Mouse (Mus musculus) forebrain, embryonic 11.5 days (tissue): ENCODE measurements around the gene Mob3b. TPM values are rescaled to one million over a fixed set of nuclear protein-coding genes. Genes with fewer than 3 reads are reported as not detected.

ENCODE experiments used
- ATAC-seq: fragments of 200-750 bp; cut with Nextera tagmentation; replicated peaks from 2 replicates; pipeline ENCODE4 v1.8.0; 2017; ENCODE audit warnings: moderate TSS enrichment; ENCODE audit not compliant: low FRiP score
- DNase-seq: peaks from one replicate; pipeline ENCODE4 v3.0.0-alpha.2; 2017; ENCODE audit warnings: low spot score
- H3K27ac ChIP-seq: fragments of 300-500 bp; sonication (generic); 2 replicates; pipeline ENCODE4 v1.5.1; 2014; ENCODE audit warnings: low read depth, low read length
- H3K27me3 ChIP-seq: fragments of 300-500 bp; sonication (generic); 2 replicates; pipeline ENCODE4 v1.6.1; 2014; ENCODE audit warnings: mild to moderate bottlenecking, low read length, mixed read lengths; ENCODE audit not compliant: control insufficient read depth, insufficient read depth
- H3K36me3 ChIP-seq: fragments of 300-500 bp; sonication (generic); 2 replicates; pipeline ENCODE4 v1.6.1; 2014; ENCODE audit warnings: mild to moderate bottlenecking, low read length, moderate library complexity, mixed read lengths; ENCODE audit not compliant: control insufficient read depth, insufficient read depth
- H3K4me1 ChIP-seq: fragments of 300-500 bp; sonication (generic); replicated peaks from 2 replicates; pipeline ENCODE4 v1.6.1; 2014; ENCODE audit warnings: low read length, mixed read lengths; ENCODE audit not compliant: control insufficient read depth, insufficient read depth
- H3K4me2 ChIP-seq: fragments of 300-500 bp; sonication (generic); 2 replicates; pipeline ENCODE4 v1.6.1; 2014; ENCODE audit warnings: low read depth, mild to moderate bottlenecking, low read length, moderate library complexity, mixed read lengths; ENCODE audit not compliant: severe bottlenecking
- H3K4me3 ChIP-seq: fragments of 300-500 bp; sonication (generic); 2 replicates; pipeline ENCODE4 v1.5.1; 2014; ENCODE audit warnings: low read depth, low read length
- H3K9ac ChIP-seq: fragments of 300-500 bp; sonication (generic); 2 replicates; pipeline ENCODE4 v1.6.1; 2014; ENCODE audit warnings: low read length
- H3K9me3 ChIP-seq: fragments of 300-500 bp; sonication (generic); 2 replicates; pipeline ENCODE4 v1.6.1; 2016; ENCODE audit warnings: low read length, mixed read lengths; ENCODE audit not compliant: control insufficient read depth
- WGBS: fragments of 180-500 bp; shearing (Covaris S2); extraction: QIAGEN DNeasy Blood & Tissue Kit; methylation state at CpG from one replicate; pipeline ENCODE4 v1.1.7; 2014; 5-methylcytosine and 5-hydroxymethylcytosine counted together
- polyA plus RNA-seq: library from polyadenylated mRNA; unstranded; fragments of >200 nt; fragmentation: Nextera tagmentation; extraction: Ambion mirVana; gene quantifications from 2 replicates; pipeline ENCODE4 v1.2.1, GENCODE M21; 2014

The Mob3b gene
- polyA plus RNA-seq, result 18.9 and 20.0 TPM in 2 replicates

DNA sequence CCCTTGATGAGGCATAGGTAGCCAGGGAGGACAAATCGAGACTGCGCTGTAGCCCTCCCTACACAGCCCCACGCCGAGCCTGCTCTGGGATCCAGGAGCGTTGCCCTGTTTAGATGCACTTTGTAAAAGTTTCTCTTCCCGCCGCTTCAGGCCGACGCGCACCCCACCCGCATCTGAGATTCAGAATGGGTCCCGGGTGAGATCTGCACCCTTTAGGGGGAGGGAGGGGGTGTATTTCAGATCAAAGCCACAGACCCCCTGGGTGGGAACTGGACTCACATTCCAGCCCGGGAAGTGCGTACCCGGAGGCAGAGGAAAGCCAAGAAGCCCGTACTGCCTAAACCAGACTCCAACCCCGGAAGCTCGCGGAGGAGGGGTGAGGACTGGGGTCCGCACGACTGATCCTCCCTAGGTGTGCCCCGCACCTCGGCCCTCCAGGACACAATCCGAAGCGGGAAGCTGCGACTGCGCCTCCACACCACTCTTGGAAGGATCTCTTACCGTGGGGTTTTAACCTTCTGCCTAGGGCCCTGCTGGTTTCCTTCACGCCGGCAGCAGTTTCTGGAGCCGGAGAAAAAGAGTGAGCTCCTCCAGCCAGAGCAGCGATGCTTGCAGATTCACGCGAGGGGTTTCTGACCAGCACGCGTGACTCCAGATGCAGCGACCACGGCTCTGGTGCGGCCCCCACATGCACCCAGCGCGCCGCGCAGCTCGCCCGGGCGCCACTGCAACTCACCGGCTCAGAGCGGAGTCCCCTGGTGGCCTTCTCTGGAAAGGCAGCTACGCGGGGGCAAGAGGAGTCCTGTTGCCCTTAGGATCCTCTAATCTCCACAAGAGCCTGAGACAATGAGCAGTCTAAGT, at the start of gene Mob3b:
Mob3b (minus strand) TSS at position 734 of the 861 bp plus-strand sequence.
- Histone ChIP-seq H3K36me3 (no peaks in the 10 kb centered on the region), H3K4me2 (peak within 1 kb of the TSS; percentile 85), H3K4me1 (no peaks in the 10 kb centered on the region; the same call in 1 of the 2 replicates), H3K27me3 (no peaks in the 10 kb centered on the region), H3K9me3 (no peaks in the 10 kb centered on the region), H3K27ac (peak within 1 kb of the TSS; percentile 78), H3K9ac (peak within 1 kb of the TSS; percentile 83), H3K4me3 (peak within 1 kb of the TSS; percentile 60)
- DNase-seq, result peak; percentile 94
- under 1% methylated on average over 50 of the region's 50 CpGs for WGBS
- peak; percentile 81 for ATAC-seq

DNA sequence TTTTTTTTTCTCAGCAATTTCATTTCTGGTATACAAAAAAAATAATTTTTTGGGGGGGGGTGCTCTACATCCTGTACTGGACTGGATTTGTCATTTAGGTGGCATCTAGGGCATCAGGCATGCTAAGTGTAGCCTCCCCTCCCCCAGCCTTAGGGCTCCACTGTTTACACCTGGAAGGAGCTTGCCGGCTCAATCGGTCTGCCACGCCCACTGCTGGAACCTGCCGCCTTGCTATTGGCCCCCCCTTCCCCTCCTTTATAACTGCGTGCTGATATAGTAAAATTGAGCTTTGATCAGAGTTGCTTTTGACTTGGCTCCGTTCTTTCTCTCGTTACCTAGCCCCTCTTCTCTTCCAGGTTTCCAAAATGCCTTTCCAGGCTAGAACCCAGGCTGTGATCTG, 47.4 kb upstream of the Mob3b start:
- 76% methylated on average over 7 of the region's 7 CpGs for WGBS

DNA sequence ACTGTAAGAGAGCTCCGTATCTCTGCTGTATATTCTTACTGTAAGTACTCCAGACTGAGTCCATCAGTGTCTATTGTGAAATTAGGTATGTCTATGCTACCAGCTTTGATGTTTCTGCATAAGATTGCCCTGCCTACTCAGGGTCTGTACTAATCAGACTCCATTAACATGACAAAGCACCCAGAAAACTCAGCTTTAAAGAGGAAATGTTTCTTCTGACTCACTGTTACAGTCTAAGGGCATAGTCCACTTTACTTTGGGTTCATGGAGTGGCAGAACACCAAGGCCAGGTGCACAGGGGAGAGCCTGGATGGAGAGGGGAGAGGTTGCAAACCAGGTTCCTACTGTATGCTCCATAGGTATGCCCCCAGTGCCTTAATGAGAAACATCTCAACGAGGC, 46.4 kb upstream of the Mob3b start:
- WGBS, result 94% methylated on average over 2 of the region's 2 CpGs
- DNase-seq (no peak), ATAC-seq (no peak)
- Histone ChIP-seq H3K27ac (no peak overlapping the region), H3K9me3 (no peaks in the 10 kb centered on the region), H3K4me1 (no peaks in the 10 kb centered on the region), H3K36me3 (no peaks in the 10 kb centered on the region), H3K27me3 (no peaks in the 10 kb centered on the region), H3K9ac (no peak overlapping the region), H3K4me3 (no peak overlapping the region), H3K4me2 (no peak overlapping the region)

More for the DNA sequence above, 47.4 kb upstream of the Mob3b start:
- H3K4me1 ChIP-seq, result no peaks in the 10 kb centered on the region
- no peaks in the 10 kb centered on the region for H3K27me3 ChIP-seq
- no peak overlapping the region for H3K4me2 ChIP-seq
- H3K9me3 ChIP-seq, result no peaks in the 10 kb centered on the region
- no peak overlapping the region for H3K27ac ChIP-seq
- no peak for ATAC-seq
- no peaks in the 10 kb centered on the region for H3K36me3 ChIP-seq
- H3K4me3 ChIP-seq, result no peak overlapping the region
- no peak for DNase-seq
- H3K9ac ChIP-seq, result no peak overlapping the region

DNA sequence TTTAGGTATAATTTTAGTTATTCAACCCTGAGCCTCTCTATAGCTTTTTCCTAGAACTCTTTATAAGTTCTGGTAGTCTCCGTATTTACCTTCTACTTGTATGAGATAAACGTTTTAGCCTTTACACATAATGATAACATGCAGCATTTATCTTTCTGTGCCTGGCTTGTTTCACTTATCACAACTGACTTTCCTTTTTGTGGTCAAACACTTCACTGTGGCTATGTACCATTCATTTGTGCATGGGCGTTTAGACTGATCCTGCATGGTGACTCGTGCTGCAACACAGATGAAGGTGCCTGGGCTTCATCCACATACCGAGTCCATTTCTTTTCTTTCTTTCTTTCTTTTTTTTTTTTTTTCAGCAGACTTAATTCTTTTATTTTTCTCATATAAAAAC, 44.4 kb upstream of the Mob3b start:
- H3K9me3 ChIP-seq, result no peaks in the 10 kb centered on the region
- no peak overlapping the region for H3K9ac ChIP-seq
- WGBS, result 92% methylated on average over 5 of the region's 5 CpGs
- no peak overlapping the region for H3K4me3 ChIP-seq
- H3K27ac ChIP-seq, result no peak overlapping the region
- ATAC-seq, result no peak
- DNase-seq, result no peak
- H3K4me1 ChIP-seq, result no peaks in the 10 kb centered on the region
- no peaks in the 10 kb centered on the region for H3K27me3 ChIP-seq
- no peak overlapping the region for H3K4me2 ChIP-seq
- no peaks in the 10 kb centered on the region for H3K36me3 ChIP-seq

DNA sequence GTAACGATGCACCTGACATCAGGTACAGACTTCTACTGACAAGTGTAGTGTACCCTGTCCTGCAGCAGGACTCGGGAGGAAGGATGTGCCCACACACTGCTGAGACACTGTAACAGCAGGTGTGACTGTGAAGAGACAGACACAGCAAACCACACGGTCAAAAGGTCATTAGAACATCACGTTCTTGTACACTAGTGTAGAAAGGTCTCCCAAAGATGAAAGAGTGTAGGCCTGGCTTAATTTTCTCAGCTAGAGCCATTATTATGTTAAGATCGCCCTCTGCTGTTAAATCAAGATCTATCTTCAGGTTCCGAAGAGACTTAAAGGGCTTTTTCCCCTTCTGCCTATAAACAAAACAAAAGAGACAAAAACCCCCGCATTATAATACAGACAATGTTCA, 35.4 kb upstream of the Mob3b start:
- Histone ChIP-seq H3K4me2 (no peak overlapping the region), H3K9me3 (no peaks in the 10 kb centered on the region), H3K27me3 (no peaks in the 10 kb centered on the region), H3K27ac (no peak overlapping the region), H3K4me3 (no peak overlapping the region), H3K4me1 (no peaks in the 10 kb centered on the region), H3K9ac (no peak overlapping the region), H3K36me3 (no peaks in the 10 kb centered on the region)
- peak; percentile 19 for DNase-seq
- 44% methylated on average over 7 of the region's 7 CpGs for WGBS
- ATAC-seq, result no peak

DNA sequence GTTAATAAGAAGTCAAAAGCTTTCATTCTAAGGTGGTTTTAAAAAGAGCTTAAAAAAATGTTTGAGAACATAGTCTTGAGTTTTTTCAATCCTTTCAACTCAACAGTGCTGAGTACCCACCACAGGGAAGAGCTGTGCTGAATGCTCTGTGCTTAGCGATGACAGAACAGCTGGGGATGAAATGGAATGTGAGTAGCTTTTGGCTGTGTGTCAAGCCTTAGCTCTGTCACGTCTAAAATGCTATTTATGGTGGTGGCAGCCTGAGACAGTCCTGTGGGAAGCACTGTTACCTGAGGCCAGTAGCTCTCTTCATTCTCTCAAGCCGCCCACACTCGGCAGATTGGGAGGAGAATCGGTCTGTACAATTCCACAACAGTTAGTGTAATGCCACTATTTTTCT, 32.5 kb upstream of the Mob3b start:
- Histone ChIP-seq H3K9ac (no peak overlapping the region), H3K36me3 (no peaks in the 10 kb centered on the region), H3K4me1 (no peaks in the 10 kb centered on the region), H3K4me3 (no peak overlapping the region), H3K9me3 (no peaks in the 10 kb centered on the region; the same call in 1 of the 2 replicates), H3K4me2 (no peak overlapping the region), H3K27me3 (no peaks in the 10 kb centered on the region), H3K27ac (no peak overlapping the region)
- DNase-seq (peak; percentile 9), ATAC-seq (no peak)
- WGBS, result 84% methylated on average over 5 of the region's 5 CpGs

DNA sequence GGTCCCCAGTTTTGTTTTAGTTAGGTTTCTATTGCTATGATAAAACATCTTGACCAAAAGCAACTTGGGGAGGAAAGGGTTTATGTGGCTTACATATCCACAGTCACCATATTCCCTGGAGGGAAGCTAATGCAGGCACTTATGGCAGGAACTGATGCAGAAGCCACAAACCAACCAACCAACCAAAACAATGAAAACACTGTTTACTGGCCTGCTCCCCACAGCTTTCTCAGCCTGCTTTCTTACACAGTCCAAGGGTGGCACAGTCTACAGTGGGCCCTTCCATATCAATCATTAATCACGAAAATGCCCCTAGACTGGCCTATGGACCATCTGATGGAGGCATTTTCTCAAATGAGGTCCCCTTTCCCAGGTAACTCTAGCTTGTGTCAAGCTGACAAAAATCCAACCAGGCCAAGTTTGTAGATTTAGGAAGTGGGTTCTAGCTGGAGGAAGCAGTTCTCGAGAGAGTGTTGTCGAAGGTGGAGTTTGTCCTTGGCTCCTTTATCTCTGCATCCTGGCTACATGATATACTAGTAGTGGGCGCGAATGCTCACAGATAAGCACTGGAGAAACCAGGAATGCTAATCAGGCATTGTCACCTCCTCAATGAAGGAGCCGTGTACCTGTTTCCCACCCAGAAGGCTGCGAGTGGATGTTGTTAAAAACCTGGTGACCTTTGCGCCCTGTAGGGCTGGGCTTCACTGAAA, 30.5 kb upstream of the Mob3b start:
- H3K4me1 ChIP-seq, result no peaks in the 10 kb centered on the region
- H3K27ac ChIP-seq, result no peak overlapping the region
- no peak overlapping the region for H3K4me2 ChIP-seq
- H3K9ac ChIP-seq, result no peak overlapping the region
- H3K9me3 ChIP-seq, result no peaks in the 10 kb centered on the region; the same call in 1 of the 2 replicates
- DNase-seq (peak; percentile 17), ATAC-seq (no peak)
- H3K36me3 ChIP-seq, result no peaks in the 10 kb centered on the region
- 84% methylated on average over 8 of the region's 8 CpGs for WGBS
- no peaks in the 10 kb centered on the region for H3K27me3 ChIP-seq
- no peak overlapping the region for H3K4me3 ChIP-seq

DNA sequence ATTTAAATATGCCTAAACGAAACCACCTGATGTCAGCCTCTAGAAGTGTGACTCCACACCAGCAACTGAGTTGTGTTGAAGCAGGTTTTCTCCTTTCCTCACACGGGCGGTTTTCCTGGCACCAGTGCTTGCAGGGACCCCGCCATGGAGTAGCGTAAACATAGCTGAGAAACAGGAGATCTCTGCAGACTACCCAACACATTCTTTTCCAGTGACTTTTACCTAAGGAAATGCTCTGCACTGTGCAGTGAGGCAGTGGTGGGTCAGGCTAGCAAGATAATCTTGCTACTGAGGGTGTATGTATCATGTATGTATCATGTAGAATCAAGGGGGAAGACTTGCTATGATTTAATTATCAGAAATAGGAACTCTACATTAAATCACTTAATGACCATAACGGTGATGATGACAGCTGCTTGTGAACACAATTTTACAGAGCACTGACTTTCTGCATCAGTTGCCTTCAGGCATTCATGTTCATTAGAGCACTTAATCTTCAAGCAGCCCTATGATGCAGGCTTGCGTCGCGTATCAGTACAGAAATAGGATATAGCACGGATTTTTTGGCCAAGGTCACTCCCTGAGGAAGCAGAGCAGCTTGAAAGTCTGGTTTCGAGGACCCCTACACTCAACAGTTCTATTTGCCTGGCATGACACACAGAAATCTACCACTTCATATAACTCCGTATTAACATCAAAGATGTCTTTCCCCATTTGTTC, 20.8 kb upstream of the Mob3b start:
- Histone ChIP-seq H3K4me3 (no peak overlapping the region), H3K9ac (no peak overlapping the region), H3K27ac (no peak overlapping the region), H3K9me3 (no peaks in the 10 kb centered on the region), H3K4me1 (no peaks in the 10 kb centered on the region), H3K27me3 (no peaks in the 10 kb centered on the region), H3K4me2 (no peak overlapping the region), H3K36me3 (no peaks in the 10 kb centered on the region)
- peak; percentile 42 for DNase-seq
- no peak for ATAC-seq
- 81% methylated on average over 12 of the region's 12 CpGs for WGBS
